Mouse (Mus musculus) MEL (cell line): ENCODE measurements around the gene Matn4.

Experiments
- CTCF ChIP-seq, 3 experiments: IDR thresholded peaks in 2 of 3; conservative IDR thresholded peaks in 1 of 3; 2 replicates each; pipeline ENCODE4 v1.5.1; 2011 to 2012; ENCODE audit warnings: low read length in 3 of 3, low read depth in 2 of 3, mild to moderate bottlenecking in 2 of 3, improper control_type of control experiment in 1 of 3, inconsistent platforms in 1 of 3, mixed read lengths in 1 of 3, moderate library complexity in 1 of 3; ENCODE audit not compliant: control insufficient read depth in 1 of 3, insufficient read depth in 1 of 3, poor library complexity in 1 of 3, severe bottlenecking in 1 of 3
- E2F4 ChIP-seq: IDR thresholded peaks from 2 replicates; pipeline ENCODE4 v1.6.1; 2011; ENCODE audit warnings: low read depth, low read length, improper control_type of control experiment, borderline replicate concordance
- EP300 ChIP-seq, 2 experiments: IDR thresholded peaks; 2 replicates each; pipeline ENCODE4 v1.6.1; 2011; ENCODE audit warnings: improper control_type of control experiment in 2 of 2, low read length in 2 of 2, low read depth in 1 of 2, mild to moderate bottlenecking in 1 of 2
- MAFK ChIP-seq: IDR thresholded peaks from 2 replicates; pipeline ENCODE4 v1.6.1; 2011; ENCODE audit warnings: low read depth, mild to moderate bottlenecking, low read length, improper control_type of control experiment, borderline replicate concordance
- MAX ChIP-seq: IDR thresholded peaks from 2 replicates; pipeline ENCODE4 v1.6.1; 2011; ENCODE audit warnings: low read length, improper control_type of control experiment
- POLR2A ChIP-seq, 2 experiments: IDR thresholded peaks; 2 replicates each; pipeline ENCODE4 v1.6.1; 2011 to 2012; ENCODE audit warnings: low read length in 2 of 2, mild to moderate bottlenecking in 2 of 2, control low read depth in 1 of 2, improper control_type of control experiment in 1 of 2, low read depth in 1 of 2, moderate library complexity in 1 of 2; ENCODE audit not compliant: control insufficient read depth in 1 of 2, insufficient read depth in 1 of 2, poor library complexity in 1 of 2
- POLR2AphosphoS2 ChIP-seq: IDR thresholded peaks from 2 replicates; pipeline ENCODE4 v1.6.1; 2011; ENCODE audit warnings: low read length, improper control_type of control experiment
- POLR2AphosphoS5 ChIP-seq: IDR thresholded peaks from 2 replicates; pipeline ENCODE4 v1.6.1; 2012; ENCODE audit warnings: low read depth, borderline replicate concordance, mild to moderate bottlenecking, inconsistent platforms, low read length, moderate library complexity, mixed read lengths
- SIN3A ChIP-seq: IDR thresholded peaks from 2 replicates; pipeline ENCODE4 v1.6.1; 2012; ENCODE audit warnings: low read length, improper control_type of control experiment, inconsistent platforms
- SMC3 ChIP-seq: IDR thresholded peaks from 2 replicates; pipeline ENCODE4 v1.6.1; 2011; ENCODE audit warnings: low read depth, low read length, improper control_type of control experiment

GRCm38 (mm10) chr2:164366947-164367346, 38.0 kb downstream of the Matn4 start:
- TF ChIP-seq MAFK: no peak
- TF ChIP-seq POLR2A (IDR thresholded peaks at IDR 0.05; ENCODE audit: control insufficient read depth in 1 of 2, insufficient read depth in 1 of 2, low read depth in 1 of 2, low read length in 2 of 2, poor library complexity in 1 of 2): no peak
- no peak for TF ChIP-seq EP300 (IDR thresholded peaks at IDR 0.05; ENCODE audit: low read depth in 1 of 2, low read length in 2 of 2)
- no peak for TF ChIP-seq CTCF (IDR thresholded peaks at IDR 0.05 in 2 of 3, conservative IDR thresholded peaks at IDR 0.05 in 1 of 3; ENCODE audit: control insufficient read depth in 1 of 3, insufficient read depth in 1 of 3, low read depth in 2 of 3, low read length in 3 of 3, poor library complexity in 1 of 3, severe bottlenecking in 1 of 3)
- TF ChIP-seq POLR2AphosphoS2: no peak
- no peak for TF ChIP-seq SMC3
- no peak for TF ChIP-seq SIN3A
- TF ChIP-seq E2F4: no peak
- TF ChIP-seq POLR2AphosphoS5: no peak
- TF ChIP-seq MAX: no peak
